Mouse (Mus musculus) limb, embryonic 13.5 days (tissue): ENCODE results near the gene S1pr4. TPM values are rescaled to one million over a fixed set of nuclear protein-coding genes. Genes with fewer than 3 reads are reported as not detected.

ENCODE experiments used
- microRNA-seq: library from miRNA; unstranded; fragments of <30 nt; microRNA quantifications from one replicate; pipeline ENCODE4, GENCODE M21; 2016
- polyA plus RNA-seq: library from polyadenylated mRNA; unstranded; fragments of >200 nt; fragmentation: Nextera tagmentation; extraction: Ambion mirVana; gene quantifications from 2 replicates; pipeline ENCODE4 v1.2.1, GENCODE M21; 2015

Gene S1pr4
- polyA plus RNA-seq, 1 experiment from 2014 or later: 0.53 TPM

Small RNAs within 50 kb of the gene (microRNA-seq; reads per million reads assigned to microRNA genes)
- gene Gm25595: not detected

Other genes with a start within 250 kb of the S1pr4 start
- gene Matk, start 247.2 kb downstream of the S1pr4 start, polyA plus RNA-seq: 4.7 and 5.4 TPM in 2 replicates
- 206 and 213 TPM in 2 replicates for gene Mrpl54, start 233.2 kb downstream of the S1pr4 start, polyA plus RNA-seq
- gene Apba3, start 233.2 kb downstream of the S1pr4 start, polyA plus RNA-seq: 63.3 and 63.5 TPM in 2 replicates
- 2.6 and 2.9 TPM in 2 replicates for gene Tjp3, start 208.6 kb downstream of the S1pr4 start, polyA plus RNA-seq
- gene Pip5k1c, start 207.2 kb downstream of the S1pr4 start, polyA plus RNA-seq: 51.5 and 58.5 TPM in 2 replicates
- 41.8 and 42.3 TPM in 2 replicates for gene Cactin, start 179.0 kb downstream of the S1pr4 start, polyA plus RNA-seq
- gene Tbxa2r, start 171.4 kb downstream of the S1pr4 start, polyA plus RNA-seq: 5.2 and 7.8 TPM in 2 replicates
- gene Gipc3, start 156.9 kb downstream of the S1pr4 start, polyA plus RNA-seq: 0.06 TPM in 1 of 2 replicates, not detected in the other
- 106 and 109 TPM in 2 replicates for gene Hmg20b, start 149.7 kb downstream of the S1pr4 start, polyA plus RNA-seq
- 12.2 and 13.6 TPM in 2 replicates for gene Mfsd12, start 142.6 kb downstream of the S1pr4 start, polyA plus RNA-seq
- gene 4930404N11Rik, start 134.3 kb downstream of the S1pr4 start, polyA plus RNA-seq: 0.97 and 1.0 TPM in 2 replicates
- 111 and 112 TPM in 2 replicates for gene Fzr1, start 121.6 kb downstream of the S1pr4 start, polyA plus RNA-seq
- gene Dohh, start 115.7 kb downstream of the S1pr4 start, polyA plus RNA-seq: 72.7 and 79.4 TPM in 2 replicates
- gene Gm48551, start 115.7 kb downstream of the S1pr4 start, polyA plus RNA-seq: 3.3 and 4.0 TPM in 2 replicates
- 1.7 and 1.9 TPM in 2 replicates for gene Gm48552, start 111.1 kb downstream of the S1pr4 start, polyA plus RNA-seq
- 4.2 and 4.7 TPM in 2 replicates for gene Smim24, start 107.1 kb downstream of the S1pr4 start, polyA plus RNA-seq
- gene Nfic, start 44.5 kb downstream of the S1pr4 start, polyA plus RNA-seq: 77.2 and 82.8 TPM in 2 replicates
- 1.6 TPM in 2 replicates for gene Celf5, start 17.4 kb downstream of the S1pr4 start, polyA plus RNA-seq
- 98.0 and 102 TPM in 2 replicates for gene Ncln, start 3.7 kb downstream of the S1pr4 start, polyA plus RNA-seq
- gene Gna15, start 24.1 kb upstream of the S1pr4 start, polyA plus RNA-seq: 1.6 and 1.9 TPM in 2 replicates
- 89.8 and 89.9 TPM in 2 replicates for gene Gna11, start 45.1 kb upstream of the S1pr4 start, polyA plus RNA-seq
- 477 and 492 TPM in 2 replicates for gene Aes, start 59.4 kb upstream of the S1pr4 start, polyA plus RNA-seq
- gene Tle2, start 74.4 kb upstream of the S1pr4 start, polyA plus RNA-seq: 68.8 and 69.8 TPM in 2 replicates
- gene Tle6, start 100.9 kb upstream of the S1pr4 start, polyA plus RNA-seq: 13.8 and 18.4 TPM in 2 replicates
- 1.3 and 1.5 TPM in 2 replicates for gene BC025920, start 106.1 kb upstream of the S1pr4 start, polyA plus RNA-seq
- 60.3 and 61.9 TPM in 2 replicates for gene Sirt6, start 127.7 kb upstream of the S1pr4 start, polyA plus RNA-seq
- gene Ankrd24, start 128.4 kb upstream of the S1pr4 start, polyA plus RNA-seq: 11.6 and 12.1 TPM in 2 replicates
- gene Gm10778, start 148.9 kb upstream of the S1pr4 start, polyA plus RNA-seq: 5.1 and 5.3 TPM in 2 replicates
- gene Zfp433, start 204.7 kb upstream of the S1pr4 start, polyA plus RNA-seq: 15.2 and 16.1 TPM in 2 replicates